Mouse (Mus musculus) adrenal gland, postnatal 4 days (tissue): ENCODE measurements around the gene Cox16. TPM values are rescaled to one million over a fixed set of nuclear protein-coding genes. Genes with fewer than 3 reads are reported as not detected.

Experiments
- DNase-seq, 2 experiments: peaks; one replicate each; pipeline ENCODE4 v3.0.0; 2021 to 2022; ENCODE audit warnings: low spot score in 2 of 2, mixed read lengths in 2 of 2
- total RNA-seq, 2 experiments: library from RNA; stranded (reverse); gene quantifications; 2 replicates each; pipeline ENCODE4 v1.2.3; 2021

Gene Cox16
- total RNA-seq, 2 experiments from 2014 or later: 90.3 to 114 TPM

DNA sequence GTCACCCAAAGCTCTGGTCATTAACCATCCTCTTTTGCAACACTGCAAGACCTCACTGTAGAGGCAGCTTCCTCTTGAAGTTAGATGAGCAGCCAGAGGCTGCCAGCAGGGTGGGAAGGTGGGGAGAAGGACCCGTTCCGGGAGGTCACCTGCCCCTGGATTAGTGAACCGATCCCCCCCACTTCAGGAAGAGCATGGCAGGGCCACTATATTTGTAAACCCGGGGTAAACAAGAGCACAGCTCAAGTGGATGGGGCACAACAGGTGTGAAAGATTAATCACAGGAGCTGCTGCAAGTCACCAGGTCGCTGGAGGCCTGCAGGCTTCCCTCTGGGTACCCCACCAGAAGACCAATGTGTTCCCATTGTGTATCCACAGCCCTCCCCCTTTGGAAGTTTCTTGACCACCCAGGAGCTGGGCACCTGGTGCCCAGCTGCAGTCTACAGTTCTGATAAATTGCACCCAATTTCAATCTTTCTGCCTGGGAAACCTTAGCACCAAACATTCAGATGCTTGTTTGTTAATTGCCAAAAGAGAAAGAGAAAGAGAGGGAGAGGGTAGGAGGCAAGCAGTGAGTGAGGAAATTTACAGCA lies 153.8 kb downstream of the Cox16 start:
- no peak for DNase-seq

DNA sequence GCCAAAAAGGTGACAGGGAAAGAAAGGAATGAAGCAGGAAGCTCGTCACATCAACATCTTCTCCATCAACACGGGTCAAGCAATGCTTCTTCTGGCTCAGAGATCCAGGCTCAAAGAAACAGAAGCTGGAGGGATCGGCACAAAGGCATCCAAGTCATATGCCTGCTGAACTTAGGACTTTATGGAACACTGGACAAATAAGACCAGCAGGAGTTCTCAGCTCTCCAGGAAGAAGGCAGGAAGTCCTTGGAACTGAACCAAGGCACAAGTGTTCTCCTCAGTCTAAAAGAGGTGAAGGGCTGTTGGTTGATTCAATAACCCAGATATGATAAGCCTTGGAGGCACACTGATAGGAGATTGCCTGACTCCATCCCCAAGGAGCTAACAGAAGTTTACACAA lies 159.9 kb downstream of the Cox16 start:
- DNase-seq: no peak

GRCm38 (mm10) chr12:81324116-81324515 lies 160.8 kb downstream of the Cox16 start:
- DNase-seq: no peak

GRCm38 (mm10) chr12:81321021-81321420 lies 163.9 kb downstream of the Cox16 start:
- DNase-seq: no peak

DNA sequence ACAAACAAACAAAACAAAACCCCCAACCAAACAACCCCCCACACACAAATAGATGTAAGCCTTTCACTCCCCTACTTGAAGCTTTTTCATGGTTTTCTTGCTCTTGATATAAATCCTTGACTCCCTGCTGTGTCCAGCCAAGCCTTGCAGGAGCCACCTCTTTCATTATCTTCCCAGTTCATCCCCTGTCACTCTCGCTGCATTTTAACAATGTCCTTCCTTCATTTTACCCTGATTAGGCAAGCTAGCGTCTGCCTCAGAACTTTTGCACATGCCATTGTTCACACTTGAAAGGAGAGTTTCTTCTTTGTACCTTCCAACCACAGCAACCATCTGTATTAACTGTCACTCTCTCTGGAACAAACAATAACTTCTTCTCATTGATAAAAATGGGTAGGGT lies 167.1 kb downstream of the Cox16 start:
- DNase-seq: no peak

GRCm38 (mm10) chr12:81315953-81316352 lies 169.0 kb downstream of the Cox16 start:
- no peak for DNase-seq

Other genes starting within 250 kb of the Cox16 start
- gene Slc8a3, start 151.9 kb downstream of the Cox16 start, total RNA-seq: 1 to 10 TPM; 2.2 to 3.1 TPM
- gene Gm4787, start 105.7 kb downstream of the Cox16 start, total RNA-seq: 1 to 10 TPM; 1.1 to 1.5 TPM
- 1 to 10 TPM; 1.7 to 2.6 TPM for gene Adam4, start 63.2 kb downstream of the Cox16 start, total RNA-seq
- 10 to 100 TPM; 25.6 to 29.4 TPM for gene Gm20498, start 47.8 kb upstream of the Cox16 start, total RNA-seq
- 10 to 100 TPM; 28.0 to 31.2 TPM for gene Synj2bp, start 47.8 kb upstream of the Cox16 start, total RNA-seq
- gene Adam21, start 83.3 kb upstream of the Cox16 start, total RNA-seq: under 1 TPM; 0.08 to 0.11 TPM
- gene Med6, start 109.9 kb upstream of the Cox16 start, total RNA-seq: 10 to 100 TPM; 33.0 to 37.3 TPM
- 1 to 10 TPM; 5.4 to 8.0 TPM for gene Ttc9, start 146.1 kb upstream of the Cox16 start, total RNA-seq